Mouse (Mus musculus): Measurements from ENCODE around the gene Asb15.

Gene Asb15

GRCm38 (mm10) chr6:24528064-24528243, at the start of gene Asb15:
TSS of gene Asb15 (plus strand) at chr6:24528144.
- no peak for DNase-seq (ENCODE audit: low read depth, low spot score)

GRCm38 (mm10) chr6:24486530-24486929, 41.4 kb upstream of the Asb15 start:
- no peak for DNase-seq (ENCODE audit: low read depth, low spot score)

- no peak for DNase-seq (ENCODE audit: low read depth, low spot score)
Observed at GRCm38 (mm10) chr6:24490341-24490740, 37.6 kb upstream of the Asb15 start.

- DNase-seq (ENCODE audit: low read depth, low spot score) = no peak
Observed at GRCm38 (mm10) chr6:24504141-24504540, 23.8 kb upstream of the Asb15 start.

GRCm38 (mm10) chr6:24514552-24515284, 13.2 kb upstream of the Asb15 start, which contains the start of gene Iqub:
TSS of gene Iqub (minus strand) at chr6:24515067.
- DNase-seq (ENCODE audit: low read depth, low spot score) = peak; percentile 32

- no peak for DNase-seq (ENCODE audit: low read depth, low spot score)
Observed at GRCm38 (mm10) chr6:24516197-24516596, 11.7 kb upstream of the Asb15 start.

GRCm38 (mm10) chr6:24525705-24526104, 2.2 kb upstream of the Asb15 start:
- DNase-seq (ENCODE audit: low read depth, low spot score) = no peak

GRCm38 (mm10) chr6:24527155-24528063, 535 bp upstream of the Asb15 start, which contains the start of gene Ndufa5:
TSS of gene Ndufa5 (minus strand) at chr6:24528013.
- peak; percentile 92 for DNase-seq (ENCODE audit: low read depth, low spot score)

GRCm38 (mm10) chr6:24530166-24530565, 2.2 kb downstream of the Asb15 start:
- DNase-seq (ENCODE audit: low read depth, low spot score) = peak; percentile 30

- no peak for DNase-seq (ENCODE audit: low read depth, low spot score)
Observed at GRCm38 (mm10) chr6:24530711-24531420, 2.9 kb downstream of the Asb15 start.

GRCm38 (mm10) chr6:24532804-24533203, 4.9 kb downstream of the Asb15 start:
- DNase-seq (ENCODE audit: low read depth, low spot score) = no peak

- no peak for DNase-seq (ENCODE audit: low read depth, low spot score)
Observed at GRCm38 (mm10) chr6:24538435-24538834, 10.5 kb downstream of the Asb15 start.

GRCm38 (mm10) chr6:24540106-24540505, 12.2 kb downstream of the Asb15 start:
- no peak for DNase-seq (ENCODE audit: low read depth, low spot score)

- no peak for DNase-seq (ENCODE audit: low read depth, low spot score)
Observed at GRCm38 (mm10) chr6:24542393-24542792, 14.4 kb downstream of the Asb15 start.

- DNase-seq (ENCODE audit: low read depth, low spot score) = no peak
Observed at GRCm38 (mm10) chr6:24543119-24543591, 15.2 kb downstream of the Asb15 start.

- no peak for DNase-seq (ENCODE audit: low read depth, low spot score)
Observed at GRCm38 (mm10) chr6:24546716-24547420, 18.9 kb downstream of the Asb15 start.

GRCm38 (mm10) chr6:24549801-24550200, 21.9 kb downstream of the Asb15 start:
- DNase-seq (ENCODE audit: low read depth, low spot score) = no peak

- DNase-seq (ENCODE audit: low read depth, low spot score) = no peak
Observed at GRCm38 (mm10) chr6:24552046-24552445, 24.1 kb downstream of the Asb15 start.

- DNase-seq (ENCODE audit: low read depth, low spot score) = no peak
Observed at GRCm38 (mm10) chr6:24554427-24555086, 26.6 kb downstream of the Asb15 start.

GRCm38 (mm10) chr6:24555488-24555887, 27.5 kb downstream of the Asb15 start:
- no peak for DNase-seq (ENCODE audit: low read depth, low spot score)

- no peak for DNase-seq (ENCODE audit: low read depth, low spot score)
Observed at GRCm38 (mm10) chr6:24564081-24564480, 36.1 kb downstream of the Asb15 start.
